Mouse (Mus musculus): Measurements from ENCODE around the gene Ffar3. TPM values are rescaled to one million over a fixed set of nuclear protein-coding genes. Genes with fewer than 3 reads are reported as not detected.

Ffar3 gene
- polyA plus RNA-seq (2015; fragmentation: Nextera tagmentation; extraction: Ambion mirVana) = 0.13 TPM in 1 of 2 replicates, not detected in the other

- no peak for ATAC-seq (ENCODE audit: low FRiP score, low read depth)
- Histone ChIP-seq H3K27me3 (no peaks in the 10 kb centered on the region), H3K9ac (no peak within 1 kb of the TSS), H3K4me2 (no peak within 1 kb of the TSS), H3K36me3 (no peaks in the 10 kb centered on the region), H3K27ac (replicated peaks) (no peak within 1 kb of the TSS), H3K9me3 (no peaks in the 10 kb centered on the region), H3K4me1 (replicated peaks) (no peaks in the 10 kb centered on the region), H3K4me3 (no peak within 1 kb of the TSS)
- 82% methylated on average over 6 of the region's 6 CpGs for whole genome bisulfite sequencing
These were observed at the start of gene Ffar3 for GRCm38 (mm10) chr7:30856078-30856477. Ffar3 (minus strand) TSS chr7:30856178.

GRCm38 (mm10) chr7:30904042-30904441 lies 48.1 kb upstream of the Ffar3 start:
- H3K9ac ChIP-seq = no peak overlapping the region
- H3K4me2 ChIP-seq = no peak overlapping the region
- H3K27ac ChIP-seq (replicated peaks) = no peak overlapping the region
- ATAC-seq (ENCODE audit: low FRiP score, low read depth) = no peak
- H3K27me3 ChIP-seq = 0 out of 2 replicates have a peak, but pooled peaks cover 2% of the 10 kb centered on the region
- 55% methylated on average over 4 of the region's 4 CpGs for WGBS
- no peak overlapping the region for H3K4me3 ChIP-seq
- peaks cover 8% of the 10 kb centered on the region; the same call in 1 of the 2 replicates for H3K4me1 ChIP-seq (replicated peaks)
- H3K36me3 ChIP-seq = no peaks in the 10 kb centered on the region
- H3K9me3 ChIP-seq = no peaks in the 10 kb centered on the region

GRCm38 (mm10) chr7:30895217-30895616 lies 39.2 kb upstream of the Ffar3 start:
- no peak overlapping the region for H3K9ac ChIP-seq
- H3K4me3 ChIP-seq = no peak overlapping the region
- ATAC-seq (ENCODE audit: low FRiP score, low read depth) = no peak
- H3K4me2 ChIP-seq = no peak overlapping the region
- no peaks in the 10 kb centered on the region for H3K36me3 ChIP-seq
- no peaks in the 10 kb centered on the region for H3K27me3 ChIP-seq
- WGBS = 88% methylated on average over 3 of the region's 3 CpGs
- H3K9me3 ChIP-seq = no peaks in the 10 kb centered on the region
- no peak overlapping the region for H3K27ac ChIP-seq (replicated peaks)
- H3K4me1 ChIP-seq (replicated peaks) = no peaks in the 10 kb centered on the region

- Histone ChIP-seq H3K4me2 (no peak overlapping the region), H3K36me3 (no peaks in the 10 kb centered on the region), H3K9me3 (no peaks in the 10 kb centered on the region), H3K4me3 (no peak overlapping the region), H3K9ac (no peak overlapping the region), H3K27ac (replicated peaks) (no peak overlapping the region), H3K4me1 (replicated peaks) (no peaks in the 10 kb centered on the region), H3K27me3 (no peaks in the 10 kb centered on the region)
- ATAC-seq (ENCODE audit: low FRiP score, low read depth) = no peak
- WGBS = 70% methylated on average over 3 of the region's 3 CpGs
These were observed 36.5 kb upstream of the Ffar3 start for GRCm38 (mm10) chr7:30892515-30892914.

GRCm38 (mm10) chr7:30891746-30892145 lies 35.8 kb upstream of the Ffar3 start:
- H3K4me1 ChIP-seq (replicated peaks) = no peaks in the 10 kb centered on the region
- H3K9me3 ChIP-seq = no peaks in the 10 kb centered on the region
- 87% methylated on average over 9 of the region's 9 CpGs for WGBS
- H3K27ac ChIP-seq (replicated peaks) = no peak overlapping the region
- H3K4me2 ChIP-seq = no peak overlapping the region
- H3K9ac ChIP-seq = no peak overlapping the region
- H3K4me3 ChIP-seq = no peak overlapping the region
- H3K27me3 ChIP-seq = no peaks in the 10 kb centered on the region
- H3K36me3 ChIP-seq = no peaks in the 10 kb centered on the region
- no peak for ATAC-seq (ENCODE audit: low FRiP score, low read depth)

- Histone ChIP-seq H3K9ac (no peak overlapping the region), H3K9me3 (no peaks in the 10 kb centered on the region), H3K27ac (replicated peaks) (no peak overlapping the region), H3K4me1 (replicated peaks) (no peaks in the 10 kb centered on the region), H3K4me2 (no peak overlapping the region), H3K4me3 (no peak overlapping the region), H3K27me3 (no peaks in the 10 kb centered on the region), H3K36me3 (no peaks in the 10 kb centered on the region)
- ATAC-seq (ENCODE audit: low FRiP score, low read depth) = no peak
- 74% methylated on average over 2 of the region's 2 CpGs for WGBS
These were observed 34.7 kb upstream of the Ffar3 start for GRCm38 (mm10) chr7:30890681-30891080.

- H3K27me3 ChIP-seq = no peaks in the 10 kb centered on the region
- no peaks in the 10 kb centered on the region for H3K36me3 ChIP-seq
- 82% methylated on average over 7 of the region's 7 CpGs for WGBS
- H3K9ac ChIP-seq = no peak overlapping the region
- no peaks in the 10 kb centered on the region for H3K9me3 ChIP-seq
- H3K4me2 ChIP-seq = no peak overlapping the region
- no peaks in the 10 kb centered on the region for H3K4me1 ChIP-seq (replicated peaks)
- ATAC-seq (ENCODE audit: low FRiP score, low read depth) = no peak
- no peak overlapping the region for H3K27ac ChIP-seq (replicated peaks)
- H3K4me3 ChIP-seq = no peak overlapping the region
These were observed 32.8 kb upstream of the Ffar3 start for GRCm38 (mm10) chr7:30888786-30889185.

GRCm38 (mm10) chr7:30887568-30888188 lies 31.7 kb upstream of the Ffar3 start:
- no peak overlapping the region for H3K4me2 ChIP-seq
- no peaks in the 10 kb centered on the region for H3K4me1 ChIP-seq (replicated peaks)
- no peak overlapping the region for H3K9ac ChIP-seq
- no peak overlapping the region for H3K4me3 ChIP-seq
- H3K27me3 ChIP-seq = no peaks in the 10 kb centered on the region
- H3K9me3 ChIP-seq = no peaks in the 10 kb centered on the region
- H3K27ac ChIP-seq (replicated peaks) = no peak overlapping the region
- WGBS = 84% methylated on average over 14 of the region's 14 CpGs
- H3K36me3 ChIP-seq = no peaks in the 10 kb centered on the region
- no peak for ATAC-seq (ENCODE audit: low FRiP score, low read depth)

GRCm38 (mm10) chr7:30886852-30887251 lies 30.9 kb upstream of the Ffar3 start:
- no peaks in the 10 kb centered on the region for H3K36me3 ChIP-seq
- no peak overlapping the region for H3K4me3 ChIP-seq
- no peaks in the 10 kb centered on the region for H3K27me3 ChIP-seq
- H3K9me3 ChIP-seq = no peaks in the 10 kb centered on the region
- no peak for ATAC-seq (ENCODE audit: low FRiP score, low read depth)
- no peak overlapping the region for H3K9ac ChIP-seq
- no peak overlapping the region for H3K4me2 ChIP-seq
- no peaks in the 10 kb centered on the region for H3K4me1 ChIP-seq (replicated peaks)
- H3K27ac ChIP-seq (replicated peaks) = no peak overlapping the region
- 87% methylated on average over 4 of the region's 4 CpGs for WGBS

- Histone ChIP-seq H3K36me3 (no peaks in the 10 kb centered on the region), H3K27me3 (no peaks in the 10 kb centered on the region), H3K9me3 (no peaks in the 10 kb centered on the region), H3K4me1 (replicated peaks) (no peaks in the 10 kb centered on the region), H3K9ac (no peak overlapping the region), H3K4me3 (no peak overlapping the region), H3K4me2 (no peak overlapping the region), H3K27ac (replicated peaks) (no peak overlapping the region)
- no peak for ATAC-seq (ENCODE audit: low FRiP score, low read depth)
These were observed 28.1 kb upstream of the Ffar3 start for GRCm38 (mm10) chr7:30884047-30884446.

GRCm38 (mm10) chr7:30881367-30881766 lies 25.4 kb upstream of the Ffar3 start:
- H3K9me3 ChIP-seq = no peaks in the 10 kb centered on the region
- ATAC-seq (ENCODE audit: low FRiP score, low read depth) = no peak
- H3K27ac ChIP-seq (replicated peaks) = no peak overlapping the region
- WGBS = 84% methylated on average over 3 of the region's 3 CpGs
- H3K36me3 ChIP-seq = no peaks in the 10 kb centered on the region
- no peaks in the 10 kb centered on the region for H3K4me1 ChIP-seq (replicated peaks)
- H3K27me3 ChIP-seq = no peaks in the 10 kb centered on the region
- H3K9ac ChIP-seq = no peak overlapping the region
- H3K4me3 ChIP-seq = no peak overlapping the region
- no peak overlapping the region for H3K4me2 ChIP-seq

- WGBS = 76% methylated on average over 7 of the region's 7 CpGs
- H3K36me3 ChIP-seq = no peaks in the 10 kb centered on the region
- H3K9ac ChIP-seq = no peak within 1 kb of the TSS
- H3K4me3 ChIP-seq = no peak within 1 kb of the TSS
- no peak for ATAC-seq (ENCODE audit: low FRiP score, low read depth)
- H3K27me3 ChIP-seq = no peaks in the 10 kb centered on the region
- no peaks in the 10 kb centered on the region for H3K9me3 ChIP-seq
- H3K4me2 ChIP-seq = no peak within 1 kb of the TSS
- H3K4me1 ChIP-seq (replicated peaks) = no peaks in the 10 kb centered on the region
- no peak within 1 kb of the TSS for H3K27ac ChIP-seq (replicated peaks)
These were observed 24.2 kb upstream of the Ffar3 start, which contains the start of gene Cd22 for GRCm38 (mm10) chr7:30880176-30880575. Cd22 (minus strand) TSS chr7:30880342.

- H3K27me3 ChIP-seq = no peaks in the 10 kb centered on the region
- H3K36me3 ChIP-seq = no peaks in the 10 kb centered on the region
- no peak overlapping the region for H3K4me3 ChIP-seq
- no peak for ATAC-seq (ENCODE audit: low FRiP score, low read depth)
- WGBS = 89% methylated on average over 6 of the region's 6 CpGs
- H3K27ac ChIP-seq (replicated peaks) = no peak overlapping the region
- H3K9me3 ChIP-seq = no peaks in the 10 kb centered on the region
- no peak overlapping the region for H3K9ac ChIP-seq
- no peak overlapping the region for H3K4me2 ChIP-seq
- no peaks in the 10 kb centered on the region for H3K4me1 ChIP-seq (replicated peaks)
These were observed 23.0 kb upstream of the Ffar3 start for GRCm38 (mm10) chr7:30878950-30879349.

All from hindbrain, embryonic 15.5 days (tissue).